Mouse (Mus musculus) midbrain, embryonic 11.5 days (tissue): Measurements from ENCODE around the gene Olfr266. TPM values are rescaled to one million over a fixed set of nuclear protein-coding genes. Genes with fewer than 3 reads are reported as not detected.

ENCODE experiments used
- ATAC-seq: fragments of 200-750 bp; cut with Nextera tagmentation; 2 replicates; pipeline ENCODE4 v1.8.0; 2017; ENCODE audit warnings: moderate TSS enrichment, moderate library complexity; ENCODE audit not compliant: low FRiP score
- DNase-seq: peaks from one replicate; pipeline ENCODE4 v3.0.0; 2015; ENCODE audit warnings: low spot score; ENCODE audit errors: missing footprints
- H3K27ac ChIP-seq: fragments of 300-500 bp; sonication (generic); 2 replicates; pipeline ENCODE4 v1.5.1; 2014; ENCODE audit warnings: low read depth, low read length
- H3K27me3 ChIP-seq: fragments of 300-500 bp; sonication (generic); 2 replicates; pipeline ENCODE4 v1.6.1; 2014; ENCODE audit warnings: mild to moderate bottlenecking, low read length, moderate library complexity, mixed read lengths; ENCODE audit not compliant: control insufficient read depth, insufficient read depth
- H3K36me3 ChIP-seq: fragments of 300-500 bp; sonication (generic); 2 replicates; pipeline ENCODE4 v1.6.1; 2014; ENCODE audit warnings: mild to moderate bottlenecking, low read length, moderate library complexity, mixed read lengths; ENCODE audit not compliant: control insufficient read depth, insufficient read depth
- H3K4me1 ChIP-seq: fragments of 300-500 bp; sonication (generic); 2 replicates; pipeline ENCODE4 v1.6.1; 2014; ENCODE audit warnings: low read length; ENCODE audit not compliant: control insufficient read depth, insufficient read depth
- H3K4me2 ChIP-seq: fragments of 300-500 bp; sonication (generic); 2 replicates; pipeline ENCODE4 v1.6.1; 2014; ENCODE audit warnings: mild to moderate bottlenecking, moderate library complexity
- H3K4me3 ChIP-seq: fragments of 300-500 bp; sonication (generic); 2 replicates; pipeline ENCODE4 v1.5.1; 2014; ENCODE audit warnings: low read depth, low read length
- H3K9ac ChIP-seq: fragments of 300-500 bp; sonication (generic); 2 replicates; pipeline ENCODE4 v1.6.1; 2014; ENCODE audit warnings: low read length
- H3K9me3 ChIP-seq: fragments of 300-500 bp; sonication (generic); 2 replicates; pipeline ENCODE4 v1.6.1; 2016; ENCODE audit warnings: low read length; ENCODE audit not compliant: control insufficient read depth
- whole genome bisulfite sequencing: fragments of 180-500 bp; shearing (Covaris S2); extraction: QIAGEN DNeasy Blood & Tissue Kit; methylation state at CpG from one replicate; pipeline ENCODE4 v1.1.7; 2014; 5-methylcytosine and 5-hydroxymethylcytosine counted together
- polyA plus RNA-seq: library from polyadenylated mRNA; unstranded; fragments of >200 nt; fragmentation: Nextera tagmentation; extraction: Ambion mirVana; gene quantifications from 2 replicates; pipeline ENCODE4 v1.2.1, GENCODE M21; 2014

Gene Olfr266
- polyA plus RNA-seq, 1 experiment from 2014 or later = not detected

DNA sequence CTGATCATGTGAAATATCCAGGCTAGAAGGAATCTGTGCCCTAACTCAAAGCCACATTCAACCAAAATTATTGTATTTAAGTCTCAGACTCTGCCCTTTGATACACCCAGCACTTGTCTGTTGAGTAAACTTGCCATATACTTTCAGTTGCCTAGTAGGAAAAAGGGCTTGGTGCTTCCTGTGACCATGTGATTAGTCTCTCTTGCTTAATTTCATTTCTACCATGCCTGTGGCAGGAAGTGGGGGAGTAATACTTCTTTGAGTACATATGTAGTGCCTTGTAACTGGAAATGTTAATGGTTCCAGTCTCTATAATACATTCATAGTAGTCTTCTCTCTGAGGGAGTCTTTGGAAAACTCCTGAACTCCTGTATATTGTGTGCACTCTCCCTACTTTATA is 38.1 kb downstream of the Olfr266 start:
- Histone ChIP-seq H3K27ac (no peak overlapping the region), H3K36me3 (no peaks in the 10 kb centered on the region), H3K4me2 (no peak overlapping the region), H3K4me1 (no peaks in the 10 kb centered on the region), H3K9me3 (no peaks in the 10 kb centered on the region), H3K9ac (no peak overlapping the region), H3K27me3 (no peaks in the 10 kb centered on the region), H3K4me3 (no peak overlapping the region)
- ATAC-seq (no peak), DNase-seq (no peak)

DNA sequence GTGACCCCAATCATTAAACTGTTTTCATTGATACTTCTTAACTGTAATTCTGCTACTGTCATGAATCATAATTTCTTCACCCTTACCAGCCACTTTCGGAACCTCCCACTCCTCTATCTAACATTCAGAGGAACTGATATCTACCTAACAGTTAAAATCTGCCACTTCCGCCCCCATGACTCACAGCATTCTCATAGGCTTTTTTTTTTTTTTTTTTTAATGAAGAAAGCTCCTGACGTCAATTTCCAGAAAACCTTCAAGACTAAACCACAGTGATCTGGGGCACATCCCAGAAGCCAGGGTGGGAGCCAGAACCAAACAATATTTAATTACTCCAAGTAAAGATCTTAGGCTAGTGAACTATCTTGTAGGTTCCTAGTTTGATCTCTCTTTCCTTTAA is 41.0 kb downstream of the Olfr266 start:
- Histone ChIP-seq H3K36me3 (no peaks in the 10 kb centered on the region), H3K27ac (no peak overlapping the region), H3K4me3 (no peak overlapping the region), H3K4me1 (no peaks in the 10 kb centered on the region), H3K27me3 (no peaks in the 10 kb centered on the region), H3K9ac (no peak overlapping the region), H3K4me2 (no peak overlapping the region), H3K9me3 (no peaks in the 10 kb centered on the region)
- ATAC-seq (no peak), DNase-seq (no peak)
- 77% methylated on average over 3 of the region's 3 CpGs for WGBS

DNA sequence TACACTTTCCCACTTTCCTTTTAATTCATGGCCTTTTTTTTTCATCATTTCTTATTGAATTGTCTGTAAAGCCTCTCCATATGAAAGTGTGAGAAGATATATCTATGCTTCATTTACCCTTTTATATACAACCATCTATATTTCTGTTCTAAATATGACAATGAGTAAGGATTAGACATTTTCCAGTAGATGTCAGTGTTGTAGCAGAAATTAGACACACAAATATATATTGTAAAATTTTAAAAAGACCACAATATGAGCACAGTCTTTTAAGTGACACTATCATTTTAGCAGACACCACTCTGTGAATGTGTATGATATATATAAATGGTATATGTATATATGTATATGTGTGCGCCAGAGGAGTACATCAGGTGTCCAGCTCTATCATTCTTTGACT is 54.3 kb downstream of the Olfr266 start:
- no peak overlapping the region for H3K4me2 ChIP-seq
- WGBS = 83% methylated on average over 1 of the region's 1 CpGs
- no peak for ATAC-seq

More for the DNA sequence above, 54.3 kb downstream of the Olfr266 start:
- no peak overlapping the region for H3K4me3 ChIP-seq
- H3K9ac ChIP-seq = no peak overlapping the region
- no peak for DNase-seq
- no peaks in the 10 kb centered on the region for H3K4me1 ChIP-seq
- H3K9me3 ChIP-seq = no peaks in the 10 kb centered on the region
- no peaks in the 10 kb centered on the region for H3K36me3 ChIP-seq
- H3K27ac ChIP-seq = no peak overlapping the region
- no peaks in the 10 kb centered on the region for H3K27me3 ChIP-seq

Other genes with a start within 250 kb of the Olfr266 start
- gene Lrif1, start 141.3 kb downstream of the Olfr266 start, polyA plus RNA-seq = 21.8 and 23.1 TPM in 2 replicates
- 4.2 TPM in 2 replicates for gene Cd53, start 36.1 kb downstream of the Olfr266 start, polyA plus RNA-seq
- 4.1 and 4.6 TPM in 2 replicates for gene Kcna3, start 209.9 kb upstream of the Olfr266 start, polyA plus RNA-seq